Mouse (Mus musculus): ENCODE measurements around the gene Abcc6. TPM values are rescaled to one million over a fixed set of nuclear protein-coding genes. Genes with fewer than 3 reads are reported as not detected.

The Abcc6 gene
- polyA plus RNA-seq, 1 experiment from 2014 or later = 0.78 TPM

DNA sequence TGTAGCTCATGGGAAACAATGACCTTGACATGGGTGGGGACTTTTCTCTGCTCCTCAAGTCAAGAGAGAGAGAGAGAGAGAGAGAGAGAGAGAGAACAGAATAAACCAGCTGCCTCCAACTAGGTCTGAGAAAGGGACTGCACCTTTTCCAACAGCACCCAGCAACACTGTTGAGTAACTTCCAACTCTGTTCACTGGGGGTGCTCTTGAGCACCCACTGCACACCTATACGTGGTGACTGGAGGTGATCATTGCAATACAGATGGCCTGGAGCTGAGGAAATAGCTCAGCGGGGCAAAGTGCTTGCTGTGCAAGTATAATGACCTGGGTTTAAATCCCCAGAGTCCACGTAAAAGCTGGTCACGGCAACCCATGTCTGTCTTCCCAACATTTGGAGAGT, 27.4 kb downstream of the Abcc6 start:
- Histone ChIP-seq H3K4me1 (ENCODE audit: insufficient read depth) (no peaks in the 10 kb centered on the region), H3K27me3 (ENCODE audit: insufficient read depth, low read length) (no peaks in the 10 kb centered on the region), H3K4me3 (ENCODE audit: low read depth, low read length) (no peak overlapping the region), H3K36me3 (ENCODE audit: insufficient read depth) (no peaks in the 10 kb centered on the region), H3K9ac (no peak overlapping the region), H3K9me3 (ENCODE audit: low read depth, low read length) (no peaks in the 10 kb centered on the region), H3K27ac (ENCODE audit: low read depth) (no peak overlapping the region), H3K4me2 (no peak overlapping the region)
- 58% methylated on average over 4 of the region's 4 CpGs for WGBS
- no peak for ATAC-seq (ENCODE audit: insufficient read depth)
- peak; percentile 15; the same call in 1 of the 2 replicates for TF ChIP-seq CTCF (IDR thresholded peaks at IDR 0.05; ENCODE audit: low read depth)
- DNase-seq = no peak

DNA sequence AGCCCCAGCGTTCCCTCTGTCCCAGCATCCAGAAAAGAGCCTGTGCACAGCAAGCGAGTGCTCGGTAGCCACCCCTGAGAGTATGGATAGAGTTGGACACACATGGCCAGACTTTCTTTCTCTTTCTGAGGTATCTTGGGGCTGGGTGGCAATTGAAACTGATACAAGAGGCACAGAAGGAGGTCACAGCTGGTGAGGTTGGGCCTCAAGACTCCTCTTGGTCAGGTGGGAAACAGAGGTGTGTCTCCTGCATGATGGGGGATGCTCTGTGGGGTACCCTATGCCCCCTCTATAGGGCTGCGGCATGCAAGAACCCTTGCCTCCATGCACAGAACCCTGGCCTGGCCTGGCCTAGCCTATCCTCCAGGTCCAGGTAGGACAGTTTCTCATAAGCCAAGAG, 29.5 kb downstream of the Abcc6 start:
- H3K9me3 ChIP-seq (ENCODE audit: low read depth, low read length) = no peaks in the 10 kb centered on the region
- no peaks in the 10 kb centered on the region for H3K27me3 ChIP-seq (ENCODE audit: insufficient read depth, low read length)
- H3K27ac ChIP-seq (ENCODE audit: low read depth) = no peak overlapping the region
- no peaks in the 10 kb centered on the region for H3K4me1 ChIP-seq (ENCODE audit: insufficient read depth)
- TF ChIP-seq CTCF (IDR thresholded peaks at IDR 0.05; ENCODE audit: low read depth) = no peak
- no peak overlapping the region for H3K9ac ChIP-seq
- WGBS = 85% methylated on average over 4 of the region's 4 CpGs
- no peak overlapping the region for H3K4me3 ChIP-seq (ENCODE audit: low read depth, low read length)
- DNase-seq (no peak), ATAC-seq (ENCODE audit: insufficient read depth) (no peak)
- no peak overlapping the region for H3K4me2 ChIP-seq
- H3K36me3 ChIP-seq (ENCODE audit: insufficient read depth) = no peaks in the 10 kb centered on the region

DNA sequence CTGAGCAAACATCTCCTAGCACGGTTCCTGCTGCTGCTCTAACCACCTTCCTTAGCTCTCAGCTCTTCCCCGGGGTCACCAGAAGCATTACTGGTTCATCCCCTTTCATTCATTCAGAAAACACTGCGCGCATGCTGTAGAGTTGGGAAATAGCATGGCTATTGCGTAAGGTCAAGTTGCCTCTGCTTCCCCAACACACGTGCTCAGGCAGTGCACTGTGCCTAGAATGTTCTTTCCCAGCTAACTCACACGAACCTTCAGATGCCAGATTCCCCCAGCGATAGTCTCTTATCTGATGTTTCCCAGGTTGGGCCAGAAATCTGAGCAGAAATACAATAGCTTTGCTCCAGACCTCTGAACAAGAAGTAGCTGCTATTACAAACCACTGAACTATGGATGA, 37.6 kb downstream of the Abcc6 start:
- H3K4me1 ChIP-seq (ENCODE audit: insufficient read depth) = no peaks in the 10 kb centered on the region
- H3K9ac ChIP-seq = no peak overlapping the region
- 77% methylated on average over 8 of the region's 8 CpGs for WGBS
- H3K4me3 ChIP-seq (ENCODE audit: low read depth, low read length) = no peak overlapping the region
- no peak for DNase-seq
- no peaks in the 10 kb centered on the region for H3K9me3 ChIP-seq (ENCODE audit: low read depth, low read length)
- H3K36me3 ChIP-seq (ENCODE audit: insufficient read depth) = no peaks in the 10 kb centered on the region
- H3K27ac ChIP-seq (ENCODE audit: low read depth) = no peak overlapping the region
- no peak for ATAC-seq (ENCODE audit: insufficient read depth)
- H3K4me2 ChIP-seq = no peak overlapping the region
- no peaks in the 10 kb centered on the region for H3K27me3 ChIP-seq (ENCODE audit: insufficient read depth, low read length)
- TF ChIP-seq CTCF (IDR thresholded peaks at IDR 0.05; ENCODE audit: low read depth) = no peak

DNA sequence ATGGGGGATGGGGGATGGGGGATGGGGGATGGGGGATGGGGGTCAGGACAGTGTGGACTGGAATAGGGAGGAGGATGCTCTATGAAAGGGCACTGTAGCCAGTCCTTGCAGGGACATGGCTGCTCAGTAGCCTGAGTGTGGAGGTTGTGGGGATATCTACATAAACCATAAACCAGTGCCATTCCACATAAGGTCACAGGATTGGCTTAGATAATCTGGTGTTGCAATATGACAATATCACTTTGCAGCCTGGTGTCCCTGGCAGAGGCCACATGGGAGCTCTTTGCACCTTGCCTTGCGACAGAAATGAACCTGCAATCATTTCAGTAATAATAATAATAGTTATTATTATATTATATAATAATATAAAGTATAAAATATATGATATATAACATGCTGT, 41.8 kb downstream of the Abcc6 start:
- no peaks in the 10 kb centered on the region for H3K4me1 ChIP-seq (ENCODE audit: insufficient read depth)
- no peak overlapping the region for H3K9ac ChIP-seq
- WGBS = 84% methylated on average over 1 of the region's 1 CpGs
- DNase-seq = no peak
- H3K9me3 ChIP-seq (ENCODE audit: low read depth, low read length) = no peaks in the 10 kb centered on the region
- no peak overlapping the region for H3K4me2 ChIP-seq
- H3K27ac ChIP-seq (ENCODE audit: low read depth) = no peak overlapping the region
- no peak for TF ChIP-seq CTCF (IDR thresholded peaks at IDR 0.05; ENCODE audit: low read depth)
- no peaks in the 10 kb centered on the region for H3K27me3 ChIP-seq (ENCODE audit: insufficient read depth, low read length)
- H3K36me3 ChIP-seq (ENCODE audit: insufficient read depth) = no peaks in the 10 kb centered on the region
- ATAC-seq (ENCODE audit: insufficient read depth) = no peak
- no peak overlapping the region for H3K4me3 ChIP-seq (ENCODE audit: low read depth, low read length)

DNA sequence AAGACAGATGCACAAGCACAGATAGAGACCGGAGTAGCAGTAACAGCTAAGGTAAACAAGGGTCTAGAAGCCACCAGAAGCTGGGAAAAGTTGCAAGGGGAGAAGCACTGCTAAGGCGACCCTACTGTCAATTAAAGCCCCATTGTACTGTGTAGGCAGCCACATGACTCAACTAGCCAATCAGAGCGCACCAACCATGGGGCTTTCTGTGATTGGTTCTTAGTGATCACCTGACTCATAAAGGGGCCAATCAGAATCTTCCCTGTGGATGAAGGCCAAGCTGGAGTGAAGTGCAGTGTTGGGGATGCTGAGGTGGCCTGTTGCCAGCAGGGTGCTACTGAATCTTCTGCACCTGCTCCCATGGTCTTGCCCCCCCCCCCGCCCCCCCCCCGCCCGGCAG, 43.2 kb downstream of the Abcc6 start:
- Histone ChIP-seq H3K4me2 (no peak overlapping the region), H3K4me1 (ENCODE audit: insufficient read depth) (no peaks in the 10 kb centered on the region), H3K9ac (no peak overlapping the region), H3K27me3 (ENCODE audit: insufficient read depth, low read length) (no peaks in the 10 kb centered on the region), H3K4me3 (ENCODE audit: low read depth, low read length) (no peak overlapping the region), H3K27ac (ENCODE audit: low read depth) (no peak overlapping the region), H3K9me3 (ENCODE audit: low read depth, low read length) (no peaks in the 10 kb centered on the region), H3K36me3 (ENCODE audit: insufficient read depth) (no peaks in the 10 kb centered on the region)
- 71% methylated on average over 4 of the region's 6 CpGs for WGBS
- TF ChIP-seq CTCF (IDR thresholded peaks at IDR 0.05; ENCODE audit: low read depth) = no peak
- ATAC-seq (ENCODE audit: insufficient read depth) = no peak
- no peak for DNase-seq

DNA sequence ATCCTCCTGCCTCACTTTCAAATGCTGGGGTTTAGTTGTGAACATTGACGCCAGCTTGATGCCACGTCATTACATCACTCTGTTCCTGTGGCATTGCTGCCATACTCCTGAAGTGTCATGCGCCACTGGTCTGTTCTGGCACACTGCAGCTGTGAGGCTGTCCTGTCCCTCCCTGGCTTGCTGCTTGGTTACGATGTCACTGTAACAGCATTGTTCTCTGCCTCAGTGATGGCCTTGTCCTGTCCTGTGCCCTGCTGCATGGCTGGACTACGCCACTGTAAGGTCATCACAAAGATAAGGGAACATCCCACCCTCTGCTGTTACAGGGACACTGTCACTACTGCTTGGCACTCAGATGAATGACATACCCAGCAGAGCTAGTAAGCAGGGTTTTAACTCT, 48.5 kb downstream of the Abcc6 start:
- no peak for DNase-seq
- Histone ChIP-seq H3K27ac (ENCODE audit: low read depth) (no peak overlapping the region), H3K27me3 (ENCODE audit: insufficient read depth, low read length) (no peaks in the 10 kb centered on the region), H3K4me2 (no peak overlapping the region), H3K9ac (no peak overlapping the region), H3K9me3 (ENCODE audit: low read depth, low read length) (no peaks in the 10 kb centered on the region), H3K36me3 (ENCODE audit: insufficient read depth) (no peaks in the 10 kb centered on the region), H3K4me1 (ENCODE audit: insufficient read depth) (no peaks in the 10 kb centered on the region), H3K4me3 (ENCODE audit: low read depth, low read length) (no peak overlapping the region)
- WGBS = 78% methylated on average over 5 of the region's 5 CpGs
- TF ChIP-seq CTCF (IDR thresholded peaks at IDR 0.05; ENCODE audit: low read depth) = no peak
- ATAC-seq (ENCODE audit: insufficient read depth) = no peak

DNA sequence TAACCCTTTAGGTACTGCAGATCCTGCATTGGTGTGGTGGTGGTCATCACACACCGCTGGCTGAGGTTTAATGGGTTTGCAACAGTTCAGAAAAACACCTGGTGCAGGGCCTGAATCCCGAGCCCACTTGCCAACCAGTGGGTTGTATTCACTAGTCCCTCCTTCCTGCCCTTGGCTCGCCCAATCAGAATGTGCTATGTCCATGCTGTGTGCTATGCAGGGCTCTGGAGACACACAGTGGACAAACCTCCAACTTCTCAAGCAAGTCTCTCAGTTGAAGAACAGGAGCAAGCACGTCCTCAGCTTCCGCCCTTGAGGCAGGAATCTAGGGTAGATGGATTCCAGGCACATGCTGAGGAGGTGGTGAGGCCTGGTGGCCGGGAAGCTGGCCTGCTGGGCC, 55.6 kb downstream of the Abcc6 start:
- DNase-seq = peak; percentile 24
- ATAC-seq (ENCODE audit: insufficient read depth) = no peak
- Histone ChIP-seq H3K4me2 (no peak overlapping the region), H3K27me3 (ENCODE audit: insufficient read depth, low read length) (no peaks in the 10 kb centered on the region), H3K4me1 (ENCODE audit: insufficient read depth) (no peaks in the 10 kb centered on the region), H3K9me3 (ENCODE audit: low read depth, low read length) (no peaks in the 10 kb centered on the region), H3K36me3 (ENCODE audit: insufficient read depth) (no peaks in the 10 kb centered on the region), H3K27ac (ENCODE audit: low read depth) (no peak overlapping the region), H3K9ac (no peak overlapping the region), H3K4me3 (ENCODE audit: low read depth, low read length) (no peak overlapping the region)
- WGBS = 66% methylated on average over 6 of the region's 6 CpGs
- TF ChIP-seq CTCF (IDR thresholded peaks at IDR 0.05; ENCODE audit: low read depth) = no peak

DNA sequence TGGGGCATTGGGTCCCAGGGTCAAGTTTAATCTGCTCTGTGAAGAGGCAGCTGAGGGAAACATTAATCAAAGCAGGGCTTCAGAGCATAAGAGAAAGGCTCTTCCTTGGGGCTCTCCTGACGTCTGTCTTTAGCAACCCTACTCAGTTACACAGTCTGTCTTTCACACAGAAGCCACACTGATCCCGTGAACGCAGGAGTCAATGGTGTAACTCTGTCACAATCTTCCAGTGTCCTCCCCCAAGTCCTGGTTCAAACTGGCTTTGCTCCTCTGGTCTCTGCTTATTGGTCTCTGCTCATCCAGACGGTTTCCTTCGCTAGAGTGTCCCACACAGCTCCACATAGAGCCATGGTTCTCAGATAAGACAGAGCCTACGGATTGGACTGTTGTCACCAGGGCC, 56.0 kb downstream of the Abcc6 start:
- ATAC-seq (ENCODE audit: insufficient read depth) (peak; percentile 44; the same call in 1 of the 2 replicates), DNase-seq (no peak)
- no peak overlapping the region for H3K9ac ChIP-seq
- no peak overlapping the region for H3K4me2 ChIP-seq
- H3K4me3 ChIP-seq (ENCODE audit: low read depth, low read length) = no peak overlapping the region
- H3K9me3 ChIP-seq (ENCODE audit: low read depth, low read length) = no peaks in the 10 kb centered on the region
- no peaks in the 10 kb centered on the region for H3K4me1 ChIP-seq (ENCODE audit: insufficient read depth)
- no peak overlapping the region for H3K27ac ChIP-seq (ENCODE audit: low read depth)
- TF ChIP-seq CTCF (IDR thresholded peaks at IDR 0.05; ENCODE audit: low read depth) = no peak
- no peaks in the 10 kb centered on the region for H3K36me3 ChIP-seq (ENCODE audit: insufficient read depth)
- H3K27me3 ChIP-seq (ENCODE audit: insufficient read depth, low read length) = no peaks in the 10 kb centered on the region
- 20% methylated on average over 6 of the region's 6 CpGs for WGBS

Data from lung, embryonic 14.5 days (tissue).